Mouse (Mus musculus): ENCODE data around the gene Vmn1r207-ps.
"Not testable (repeated sequence)": the region's sequence is repeated elsewhere in the genome, so short reads cannot be mapped to it uniquely, and the experiment has no call there.

Gene Vmn1r207-ps

DNA sequence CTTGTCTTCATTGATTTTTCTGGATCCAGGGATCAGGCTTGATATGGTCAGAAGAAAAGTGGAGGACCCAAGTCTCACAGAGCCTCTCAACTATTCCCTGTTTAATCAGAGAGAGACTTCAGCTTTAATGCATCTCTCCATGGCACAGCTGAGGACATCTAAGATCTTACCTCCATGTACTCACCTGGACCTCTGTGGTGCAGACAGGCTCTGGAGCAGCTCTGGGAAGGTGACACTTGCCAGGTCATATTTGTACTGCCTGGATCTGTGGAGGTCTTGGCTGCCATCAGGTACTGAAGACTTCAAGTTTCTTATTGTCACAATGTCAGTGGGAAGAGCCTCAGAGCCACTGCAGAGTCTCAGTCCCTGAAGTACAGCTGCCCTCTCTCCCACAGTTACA lies at the start of gene Vmn1r207-ps:
TSS of gene Vmn1r207-ps (minus strand) at position 101 of the 400 bp plus-strand sequence.
- DNase-seq = not testable (repeated sequence)

DNA sequence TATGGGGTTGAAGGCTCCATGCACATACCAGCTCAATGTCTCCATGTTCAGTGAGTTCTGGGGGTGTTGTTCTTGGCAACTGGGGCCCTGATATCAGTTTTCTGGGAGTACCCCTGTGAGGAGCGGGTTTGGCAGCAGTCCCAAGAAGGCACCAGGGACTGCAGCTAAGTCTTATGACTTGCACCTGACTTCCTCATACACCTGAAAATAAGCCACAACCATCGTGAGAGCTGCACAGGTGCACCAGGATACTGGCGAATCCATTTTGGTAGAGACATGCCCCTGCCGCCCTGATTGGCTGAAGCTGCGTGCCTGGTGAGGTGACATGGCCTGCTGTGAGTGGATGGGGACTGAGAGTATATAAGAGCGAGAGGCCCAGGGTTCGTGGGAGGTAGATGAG lies 47.9 kb upstream of the Vmn1r207-ps start, which contains the start of gene Vmn1r208:
TSS of gene Vmn1r208 (minus strand) at position 101 of the 400 bp plus-strand sequence.
- not testable (repeated sequence) for DNase-seq

- not testable (repeated sequence) for DNase-seq
Observed at GRCm38 (mm10) chr13:22771592-22771991, 42.2 kb upstream of the Vmn1r207-ps start.

DNA sequence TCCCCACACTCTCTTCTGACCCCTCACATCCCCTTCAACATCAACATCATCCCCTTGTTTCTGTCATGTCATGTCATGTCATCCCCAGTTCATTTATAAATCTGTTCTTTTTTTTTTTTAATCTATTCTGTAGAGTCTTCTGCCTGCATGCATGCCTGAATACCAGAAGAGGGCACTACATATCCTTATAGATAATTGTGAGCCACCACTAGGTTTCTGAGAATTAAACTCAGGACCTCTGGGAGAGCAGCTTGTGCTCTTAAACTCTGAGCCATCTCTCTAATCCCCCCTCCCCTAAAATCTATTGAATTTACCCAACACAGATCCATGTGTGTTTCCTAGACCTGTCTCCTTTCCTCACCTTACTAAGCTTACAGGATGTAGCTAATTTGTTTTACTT lies 18.1 kb upstream of the Vmn1r207-ps start:
- DNase-seq = no peak

DNA sequence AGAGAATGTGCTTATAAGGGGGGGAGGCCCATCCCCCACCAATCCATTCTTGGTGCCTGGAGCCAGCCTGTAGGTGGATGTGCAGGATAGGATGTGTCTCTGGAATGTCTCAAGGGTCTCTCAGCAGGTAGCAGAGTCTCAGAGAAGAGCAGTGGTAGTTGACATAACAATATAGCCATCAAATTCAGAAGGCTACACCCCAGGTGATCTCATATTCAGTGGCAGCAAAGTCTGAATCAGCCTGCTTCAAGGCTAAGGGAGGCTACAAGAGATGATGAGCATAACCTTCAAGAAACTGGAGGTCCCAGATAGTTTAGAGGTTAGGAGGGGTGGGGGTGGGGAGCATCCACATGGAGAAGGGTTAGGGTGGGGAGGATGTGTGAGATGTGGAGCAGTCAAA lies 22.5 kb downstream of the Vmn1r207-ps start:
- DNase-seq = not testable (repeated sequence)

DNA sequence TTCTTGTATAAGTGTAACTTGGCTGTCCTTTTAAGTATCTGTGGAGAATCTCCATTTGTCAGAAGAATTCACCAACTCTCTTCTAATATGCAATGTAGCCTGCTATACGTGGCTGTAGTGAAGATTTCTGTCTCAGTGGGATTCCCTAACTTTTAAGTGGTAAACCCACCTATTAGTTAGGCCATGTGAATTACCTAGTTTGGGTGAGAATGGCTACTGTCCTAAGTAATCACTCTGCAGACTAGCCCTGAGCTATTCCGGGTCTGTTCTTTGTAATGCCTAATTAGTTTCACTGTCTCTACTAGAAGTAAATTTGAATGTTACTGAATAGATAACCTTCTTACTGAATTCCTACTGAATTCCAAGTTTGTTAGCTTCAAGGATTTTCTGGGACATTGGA lies 26.5 kb downstream of the Vmn1r207-ps start:
- not testable (repeated sequence) for DNase-seq

Data from lung, adult 18-20 months (tissue).